Mouse (Mus musculus): ENCODE measurements at regions not wholly inside any gene's neighbourhood (a gene's known extent, or its start where the extent isn't known, plus 50 kb on each side); places are given as distances from the start of the nearest gene placed in this dataset.

DNA sequence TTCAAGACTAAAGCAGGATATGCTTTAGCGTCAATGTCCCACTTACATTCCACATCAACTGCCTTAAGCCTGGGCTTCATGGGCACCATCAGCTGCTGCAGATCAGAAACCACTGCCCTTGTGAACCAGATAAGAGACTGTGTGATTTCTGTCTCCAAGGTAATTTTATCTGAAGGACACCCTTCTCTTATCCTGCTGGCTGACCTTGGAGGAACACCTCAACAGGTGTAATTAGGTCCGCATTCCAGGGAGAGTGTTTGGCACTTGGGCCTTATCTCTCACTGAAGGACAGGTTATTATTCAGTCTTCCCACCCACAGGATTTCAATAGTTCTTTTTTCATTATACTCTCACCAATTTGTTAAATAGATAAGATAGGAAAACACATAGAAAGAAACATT lies 583.1 kb upstream of the Kdm8 start:
- no peak for DNase-seq (ENCODE audit: low spot score)

- DNase-seq (ENCODE audit: low spot score), result no peak
Measured at GRCm38 (mm10) chr7:124868133-124868603, 576.3 kb upstream of the Kdm8 start.

- DNase-seq (ENCODE audit: low spot score), result no peak
Measured at GRCm38 (mm10) chr7:124868621-124869020, 575.9 kb upstream of the Kdm8 start.

- DNase-seq (ENCODE audit: low spot score), result no peak
Measured at GRCm38 (mm10) chr7:124880771-124881170, 563.7 kb upstream of the Kdm8 start.

GRCm38 (mm10) chr7:124907233-124907632 lies 537.2 kb upstream of the Kdm8 start:
- DNase-seq (ENCODE audit: low spot score), result no peak

DNA sequence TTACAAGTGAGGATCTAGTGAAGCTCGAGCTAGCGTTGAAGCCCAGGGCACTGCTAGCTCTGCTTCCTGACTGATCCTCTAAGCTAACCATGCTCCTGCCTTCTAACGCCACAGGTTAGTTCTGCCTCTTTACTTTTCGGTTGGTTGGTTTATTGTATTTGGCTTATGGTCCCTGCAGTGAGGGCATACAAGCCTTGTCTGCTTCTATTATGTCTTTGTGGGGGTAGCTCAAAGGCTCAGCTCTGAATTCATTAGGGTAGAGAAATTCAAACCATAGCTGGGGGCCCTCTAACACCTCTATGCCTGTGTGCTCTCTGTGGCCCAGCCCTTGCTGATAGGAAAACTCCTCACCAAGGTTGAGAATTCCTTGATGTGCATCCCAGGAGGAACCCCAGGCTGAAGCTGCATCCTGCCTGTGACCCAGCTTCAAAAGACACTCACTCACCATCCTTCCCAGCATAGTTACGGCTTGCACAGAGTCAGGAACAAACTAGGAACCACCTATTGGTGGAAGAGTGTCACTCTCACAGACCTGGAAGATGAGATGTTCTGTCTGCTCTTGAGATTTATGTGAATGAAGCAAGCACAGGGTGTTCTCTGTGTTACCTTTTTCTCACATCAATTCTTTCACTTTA lies 536.7 kb upstream of the Kdm8 start:
- no peak for DNase-seq (ENCODE audit: low spot score)

GRCm38 (mm10) chr7:124914061-124914460 lies 530.4 kb upstream of the Kdm8 start:
- DNase-seq (ENCODE audit: low spot score), result no peak

GRCm38 (mm10) chr7:124914479-124914878 lies 530.0 kb upstream of the Kdm8 start:
- no peak for DNase-seq (ENCODE audit: low spot score)

- DNase-seq (ENCODE audit: low spot score), result no peak
Measured at GRCm38 (mm10) chr7:124914972-124915371, 529.5 kb upstream of the Kdm8 start.

DNA sequence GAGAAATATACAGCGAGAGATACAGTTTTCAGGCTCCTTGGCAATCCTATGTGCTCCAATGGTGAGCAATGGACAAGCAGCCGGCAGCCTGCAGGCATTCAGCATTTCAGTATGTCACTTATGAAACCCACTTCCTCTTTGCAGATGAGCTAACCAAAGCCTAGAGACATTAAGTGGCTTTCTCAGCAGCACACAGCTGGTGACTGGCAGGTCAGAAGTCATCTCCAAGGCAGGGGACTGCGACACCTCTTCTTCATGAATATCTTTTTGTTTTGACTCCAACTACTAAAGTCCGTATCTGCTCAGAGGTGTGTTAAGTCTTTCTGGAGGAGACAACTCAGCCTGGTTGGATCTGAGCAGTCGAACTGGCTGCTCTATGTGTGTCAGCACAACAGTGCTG lies 528.8 kb upstream of the Kdm8 start:
- DNase-seq (ENCODE audit: low spot score), result no peak

GRCm38 (mm10) chr7:124917606-124918120 lies 526.8 kb upstream of the Kdm8 start:
- no peak for DNase-seq (ENCODE audit: low spot score)

DNA sequence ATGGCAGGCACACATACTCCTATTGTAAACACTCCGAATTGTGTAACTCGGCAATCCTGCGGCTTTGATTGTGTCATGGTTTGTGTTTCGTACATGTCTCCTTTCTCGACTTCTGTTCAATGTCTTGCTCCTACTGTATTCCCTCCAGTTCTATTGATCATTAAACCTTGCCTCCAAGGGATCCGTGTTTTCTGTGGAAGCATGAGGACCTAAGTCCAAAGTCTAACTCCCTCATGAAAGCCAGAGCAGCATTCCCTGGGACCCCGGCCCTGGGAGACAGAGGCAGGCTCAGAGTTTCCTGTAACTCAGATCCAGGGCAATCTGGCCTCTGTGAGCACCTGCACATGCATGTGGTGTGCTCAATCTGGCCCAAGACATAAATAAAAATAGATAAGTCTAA lies 521.7 kb upstream of the Kdm8 start:
- no peak for DNase-seq (ENCODE audit: low spot score)

- no peak for DNase-seq (ENCODE audit: low spot score)
Measured at GRCm38 (mm10) chr7:124933573-124933972, 510.9 kb upstream of the Kdm8 start.

DNA sequence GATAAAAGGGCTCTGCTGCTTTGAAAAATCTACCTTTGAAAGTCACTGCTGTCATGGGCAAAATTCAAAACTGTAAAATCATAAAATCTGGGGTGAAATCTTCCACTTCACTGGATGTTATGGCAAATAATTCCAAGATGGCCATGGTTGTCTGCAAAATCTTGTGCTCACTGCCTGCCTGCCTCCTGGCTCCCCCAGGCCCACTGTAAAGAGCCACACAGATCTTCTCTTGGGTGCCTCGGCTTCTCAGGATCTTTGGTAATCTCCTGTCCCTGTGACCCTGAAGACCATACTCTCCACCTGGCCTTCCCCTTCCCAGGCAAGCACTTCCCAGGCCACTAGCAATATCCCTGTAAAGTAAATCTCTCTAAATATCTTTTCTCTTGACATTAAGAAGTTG lies 505.1 kb upstream of the Kdm8 start:
- DNase-seq (ENCODE audit: low spot score), result no peak

GRCm38 (mm10) chr7:124941527-124941926 lies 502.9 kb upstream of the Kdm8 start:
- no peak for DNase-seq (ENCODE audit: low spot score)

GRCm38 (mm10) chr7:124946424-124946823 lies 498.1 kb upstream of the Kdm8 start:
- DNase-seq (ENCODE audit: low spot score), result no peak

GRCm38 (mm10) chr7:124957329-124957728 lies 487.1 kb upstream of the Kdm8 start:
- no peak for DNase-seq (ENCODE audit: low spot score)

DNA sequence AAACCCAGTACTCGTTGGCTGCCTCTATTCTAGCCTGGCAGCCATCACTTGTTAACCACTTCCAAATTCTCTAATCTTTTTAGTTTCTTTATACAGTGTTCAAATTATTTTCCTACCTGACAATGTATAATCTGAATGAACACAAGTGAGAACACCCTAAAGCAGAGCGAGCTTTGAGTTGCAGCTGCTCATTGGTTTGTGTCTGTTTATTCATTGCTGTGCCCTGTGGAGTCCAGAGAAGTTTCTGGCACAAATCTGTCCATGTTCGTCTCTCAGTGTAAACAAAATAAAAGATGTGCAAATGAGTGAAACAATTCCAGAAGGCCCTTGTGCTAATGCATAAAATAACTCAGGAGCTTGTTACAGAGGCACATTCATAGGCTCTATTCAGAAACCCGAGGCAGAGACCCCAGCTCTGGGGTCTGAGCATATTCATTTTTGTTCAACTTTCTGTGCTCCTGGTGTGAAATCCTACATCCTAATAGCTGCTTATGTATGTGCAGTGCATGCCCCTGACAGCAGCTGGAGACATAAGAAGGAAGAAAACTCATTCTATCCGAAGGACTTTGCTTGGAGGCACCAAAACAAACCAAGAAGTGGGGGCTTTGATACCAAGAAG lies 469.5 kb upstream of the Kdm8 start:
- DNase-seq (ENCODE audit: low spot score), result no peak

DNA sequence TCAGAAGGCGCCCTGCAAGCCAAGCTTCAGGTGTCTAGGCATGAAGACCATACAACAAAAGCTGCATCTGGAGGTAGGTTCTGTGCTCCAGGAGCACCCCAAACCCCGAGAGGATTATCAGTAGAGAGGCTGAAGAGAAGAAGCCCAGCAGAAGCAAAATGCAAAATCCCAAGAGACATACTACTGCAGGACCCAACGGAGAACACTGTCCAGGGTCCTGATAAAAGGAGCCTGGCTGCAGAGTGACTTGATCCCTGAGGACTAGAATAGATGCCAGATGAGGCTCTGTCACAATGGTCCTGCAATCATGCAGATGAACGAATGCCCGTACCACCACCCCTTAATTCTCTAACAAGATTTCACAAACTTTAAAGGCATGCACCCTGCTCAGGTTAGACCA lies 455.0 kb upstream of the Kdm8 start:
- DNase-seq (ENCODE audit: low spot score), result no peak

- DNase-seq (ENCODE audit: low spot score), result no peak
Measured at GRCm38 (mm10) chr7:124990695-124991094, 453.8 kb upstream of the Kdm8 start.

- DNase-seq (ENCODE audit: low spot score), result no peak
Measured at GRCm38 (mm10) chr7:124996538-124996937, 447.9 kb upstream of the Kdm8 start.

GRCm38 (mm10) chr7:125000669-125001068 lies 443.8 kb upstream of the Kdm8 start:
- no peak for DNase-seq (ENCODE audit: low spot score)

GRCm38 (mm10) chr7:125005638-125006037 lies 438.8 kb upstream of the Kdm8 start:
- no peak for DNase-seq (ENCODE audit: low spot score)

DNA sequence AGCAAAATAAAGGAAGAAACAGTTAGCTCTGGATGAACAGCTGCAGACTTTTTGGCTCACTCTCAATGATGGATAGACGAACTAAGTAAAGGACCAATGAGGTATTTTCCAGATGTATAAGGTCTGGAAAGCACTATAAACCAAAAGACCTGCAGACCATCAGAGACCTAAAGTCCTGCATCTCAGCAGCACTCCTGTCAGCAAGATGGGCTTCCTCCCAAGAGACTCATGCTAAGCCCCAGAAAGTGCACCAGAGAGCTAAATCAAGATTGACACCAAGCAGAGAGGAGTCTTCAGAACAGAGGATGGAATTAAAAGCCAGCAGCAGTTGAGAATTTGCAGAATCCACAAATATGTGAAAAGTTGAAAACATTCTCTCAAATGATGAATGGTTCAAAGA lies 425.2 kb upstream of the Kdm8 start:
- no peak for DNase-seq (ENCODE audit: low spot score)

All from urinary bladder, postnatal 10 days (tissue).